Mouse (Mus musculus) stomach, embryonic 16.5 days (tissue): ENCODE measurements around the gene Mllt3. TPM values are rescaled to one million over a fixed set of nuclear protein-coding genes. Genes with fewer than 3 reads are reported as not detected.

Experiments
- ATAC-seq: fragments of 200-750 bp; cut with Nextera tagmentation; 2 replicates; pipeline ENCODE4 v1.8.0; 2017; ENCODE audit warnings: moderate number of reproducible peaks, moderate TSS enrichment; ENCODE audit not compliant: insufficient read depth, low FRiP score
- H3K27ac ChIP-seq: fragments of 300-500 bp; sonication (generic); 2 replicates; pipeline ENCODE4 v1.5.1; 2014; ENCODE audit warnings: low read length
- H3K27me3 ChIP-seq: fragments of 300-500 bp; sonication (generic); 2 replicates; pipeline ENCODE4 v1.6.1; 2014; ENCODE audit warnings: low read length, control low read depth, mixed read lengths; ENCODE audit not compliant: control insufficient read depth, insufficient read depth
- H3K36me3 ChIP-seq: fragments of 300-500 bp; sonication (generic); 2 replicates; pipeline ENCODE4 v1.6.1; 2014; ENCODE audit warnings: low read length; ENCODE audit not compliant: control insufficient read depth, insufficient read depth
- H3K4me1 ChIP-seq: fragments of 300-500 bp; sonication (generic); 2 replicates; pipeline ENCODE4 v1.6.1; 2014; ENCODE audit warnings: low read length, control low read depth, mixed read lengths; ENCODE audit not compliant: control insufficient read depth, insufficient read depth
- H3K4me2 ChIP-seq: fragments of 300-500 bp; sonication (generic); 2 replicates; pipeline ENCODE4 v1.6.1; 2014; ENCODE audit warnings: low read depth, low read length, mixed read lengths
- H3K4me3 ChIP-seq: fragments of 300-500 bp; sonication (generic); replicated peaks from 2 replicates; pipeline ENCODE4 v1.5.1; 2014; ENCODE audit warnings: mild to moderate bottlenecking, low read length
- H3K9ac ChIP-seq: fragments of 300-500 bp; sonication (generic); 2 replicates; pipeline ENCODE4 v1.6.1; 2014; ENCODE audit warnings: low read length
- H3K9me3 ChIP-seq: fragments of 300-500 bp; sonication (generic); replicated peaks from 2 replicates; pipeline ENCODE4 v1.6.1; 2016; ENCODE audit warnings: low read length, control low read depth; ENCODE audit not compliant: control insufficient read depth
- WGBS: fragments of 180-500 bp; shearing (Covaris S2); extraction: QIAGEN DNeasy Blood & Tissue Kit; methylation state at CpG from one replicate; pipeline ENCODE4 v1.1.7; 2014; 5-methylcytosine and 5-hydroxymethylcytosine counted together
- polyA plus RNA-seq: library from polyadenylated mRNA; unstranded; fragments of >200 nt; fragmentation: Nextera tagmentation; extraction: Ambion mirVana; gene quantifications from 2 replicates; pipeline ENCODE4 v1.2.1, GENCODE M21; 2015

Mllt3 gene
- polyA plus RNA-seq, 1 experiment from 2014 or later = 41.5 TPM

- 49% methylated on average over 6 of the region's 6 CpGs for WGBS
- no peak for ATAC-seq
- Histone ChIP-seq H3K4me2 (no peak overlapping the region), H3K36me3 (no peaks in the 10 kb centered on the region), H3K27ac (no peak overlapping the region), H3K27me3 (no peaks in the 10 kb centered on the region), H3K9me3 (no peaks in the 10 kb centered on the region), H3K4me3 (no peak overlapping the region), H3K4me1 (no peaks in the 10 kb centered on the region), H3K9ac (no peak overlapping the region)
Measured at GRCm38 (mm10) chr4:87949451-87949850, 83.7 kb downstream of the Mllt3 start.

GRCm38 (mm10) chr4:87944320-87944719 is 88.8 kb downstream of the Mllt3 start:
- WGBS = 58% methylated on average over 3 of the region's 3 CpGs
- ATAC-seq = no peak

GRCm38 (mm10) chr4:87942921-87943403 is 90.2 kb downstream of the Mllt3 start:
- no peak for ATAC-seq
- no peak overlapping the region for H3K27ac ChIP-seq
- H3K27me3 ChIP-seq = no peaks in the 10 kb centered on the region
- H3K4me3 ChIP-seq = no peak overlapping the region
- no peak overlapping the region for H3K9ac ChIP-seq
- H3K36me3 ChIP-seq = no peaks in the 10 kb centered on the region
- H3K4me1 ChIP-seq = no peaks in the 10 kb centered on the region; the same call in 1 of the 2 replicates
- 88% methylated on average over 8 of the region's 8 CpGs for WGBS
- no peak overlapping the region for H3K4me2 ChIP-seq
- H3K9me3 ChIP-seq = no peaks in the 10 kb centered on the region

More at GRCm38 (mm10) chr4:87944320-87944719, 88.8 kb downstream of the Mllt3 start:
- Histone ChIP-seq H3K9me3 (no peaks in the 10 kb centered on the region), H3K4me2 (no peak overlapping the region), H3K9ac (no peak overlapping the region), H3K27me3 (no peaks in the 10 kb centered on the region), H3K27ac (no peak overlapping the region), H3K36me3 (no peaks in the 10 kb centered on the region), H3K4me3 (no peak overlapping the region), H3K4me1 (no peaks in the 10 kb centered on the region; the same call in 1 of the 2 replicates)

GRCm38 (mm10) chr4:87939474-87940154 is 93.5 kb downstream of the Mllt3 start:
- peaks cover 8% of the 10 kb centered on the region for H3K4me1 ChIP-seq
- H3K27me3 ChIP-seq = no peaks in the 10 kb centered on the region
- no peaks in the 10 kb centered on the region for H3K9me3 ChIP-seq
- H3K4me2 ChIP-seq = no peak overlapping the region
- no peak overlapping the region for H3K4me3 ChIP-seq
- H3K9ac ChIP-seq = no peak overlapping the region
- no peak overlapping the region for H3K27ac ChIP-seq
- no peaks in the 10 kb centered on the region for H3K36me3 ChIP-seq
- no peak for ATAC-seq
- WGBS = 93% methylated on average over 7 of the region's 7 CpGs

- H3K9ac ChIP-seq = no peak overlapping the region
- WGBS = 46% methylated on average over 2 of the region's 2 CpGs
- no peaks in the 10 kb centered on the region for H3K9me3 ChIP-seq
- no peak overlapping the region for H3K4me3 ChIP-seq
- H3K27me3 ChIP-seq = no peaks in the 10 kb centered on the region
- H3K36me3 ChIP-seq = no peaks in the 10 kb centered on the region
- H3K27ac ChIP-seq = no peak overlapping the region
- no peak for ATAC-seq
- H3K4me1 ChIP-seq = peaks cover 15% of the 10 kb centered on the region
- H3K4me2 ChIP-seq = no peak overlapping the region
Measured at GRCm38 (mm10) chr4:87936326-87936725, 96.8 kb downstream of the Mllt3 start.

- 63% methylated on average over 4 of the region's 4 CpGs for WGBS
- Histone ChIP-seq H3K9me3 (no peaks in the 10 kb centered on the region), H3K27me3 (no peaks in the 10 kb centered on the region), H3K27ac (0 out of 2 replicates have a peak overlapping the region, but pooled peaks have one; percentile 8), H3K9ac (no peak overlapping the region), H3K4me1 (peaks cover 15% of the 10 kb centered on the region), H3K4me2 (no peak overlapping the region), H3K4me3 (no peak overlapping the region), H3K36me3 (no peaks in the 10 kb centered on the region)
- no peak for ATAC-seq
Measured at GRCm38 (mm10) chr4:87933701-87934337, 99.3 kb downstream of the Mllt3 start.

GRCm38 (mm10) chr4:87930356-87931245 is 102.6 kb downstream of the Mllt3 start:
- Histone ChIP-seq H3K4me3 (no peak overlapping the region), H3K9me3 (no peaks in the 10 kb centered on the region), H3K9ac (no peak overlapping the region), H3K4me1 (peaks cover 18% of the 10 kb centered on the region), H3K27me3 (no peaks in the 10 kb centered on the region), H3K36me3 (no peaks in the 10 kb centered on the region), H3K27ac (no peak overlapping the region), H3K4me2 (no peak overlapping the region)
- ATAC-seq = no peak
- WGBS = 86% methylated on average over 8 of the region's 8 CpGs

GRCm38 (mm10) chr4:87928603-87929199 is 104.5 kb downstream of the Mllt3 start:
- WGBS = 67% methylated on average over 3 of the region's 3 CpGs
- Histone ChIP-seq H3K9ac (no peak overlapping the region), H3K4me1 (peaks cover 9% of the 10 kb centered on the region), H3K4me3 (no peak overlapping the region), H3K27me3 (no peaks in the 10 kb centered on the region), H3K36me3 (no peaks in the 10 kb centered on the region), H3K9me3 (no peaks in the 10 kb centered on the region), H3K4me2 (no peak overlapping the region), H3K27ac (no peak overlapping the region)
- ATAC-seq = no peak
